Comparison of ENCODE assay signal across 18 mouse cellular contexts in the genomic region with DNA sequence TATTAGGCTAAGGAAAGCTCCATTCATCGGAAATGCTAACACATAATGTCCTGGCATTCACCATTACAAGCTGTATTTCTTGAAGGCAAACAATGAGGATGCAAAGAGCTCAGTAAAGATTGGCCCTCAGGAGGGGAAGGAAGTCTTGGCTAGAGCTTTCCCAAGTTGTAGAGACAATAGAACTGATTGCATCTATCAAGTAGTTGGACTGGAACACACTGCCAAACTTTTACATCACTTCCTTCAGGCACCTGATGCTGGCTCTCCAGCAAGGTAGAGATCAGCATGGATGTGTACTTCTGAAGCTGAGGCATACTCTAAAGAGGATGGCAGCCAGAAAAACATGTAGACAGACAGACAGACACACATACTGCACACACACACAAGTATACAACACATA.
DNase-seq lines count a peak whose midpoint lies in the region; ATAC-seq and TF ChIP-seq lines count a peak whose summit lies in the region.
"Had no signal": no experiment of that assay in that cellular context is flagged by ENCODE, and none has a peak within 500 bp of the region (broad histone marks: within the 10 kb centered on the region; RNA-seq: fewer than 3 reads in every experiment).

No protein-coding gene starts in this region.

- H3K36me3 ChIP-seq in kidney, adult 2 months (ENCODE audit: control insufficient read depth, insufficient read depth, low read length), result no peaks in the 10 kb centered on the region
- no peaks in the 10 kb centered on the region for H3K36me3 ChIP-seq in lung, postnatal 0 days (ENCODE audit: insufficient read depth, low read length)
- H3K36me3 ChIP-seq: embryonic facial prominence, embryonic 13.5 days; forebrain, embryonic 15.5 days; heart, embryonic 13.5 days; hindbrain, embryonic 12.5 days had no signal

- WGBS in kidney, adult 2 months, result 79% methylated on average over 1 of the region's 1 CpGs
- 58% methylated on average over 1 of the region's 1 CpGs for WGBS in lung, postnatal 0 days

- peak; percentile 16; the same call in 1 of the 2 replicates for ATAC-seq in lung, postnatal 0 days
- ATAC-seq: hindbrain, embryonic 16.5 days; inflammation-experienced regulatory T-cells, adult 6 months had no signal

- H3K27me3 ChIP-seq in kidney, adult 2 months (replicated peaks; ENCODE audit: control insufficient read depth, insufficient read depth, low read length), result no peaks in the 10 kb centered on the region
- no peaks in the 10 kb centered on the region for H3K27me3 ChIP-seq in lung, postnatal 0 days (replicated peaks; ENCODE audit: insufficient read depth, low read length)
- H3K27me3 ChIP-seq: embryonic facial prominence, embryonic 13.5 days; forebrain, embryonic 15.5 days; heart, embryonic 13.5 days; hindbrain, embryonic 12.5 days had no signal

- H3K4me2 ChIP-seq in lung, postnatal 0 days (replicated peaks; ENCODE audit: low read depth, low read length), result no peak overlapping the region
- H3K4me2 ChIP-seq: embryonic facial prominence, embryonic 13.5 days; forebrain, embryonic 15.5 days; heart, embryonic 13.5 days; hindbrain, embryonic 12.5 days had no signal

- H3K4me3 ChIP-seq in kidney, adult 2 months (ENCODE audit: insufficient read depth, low read depth, low read length), result no peak overlapping the region
- no peak overlapping the region for H3K4me3 ChIP-seq in lung, postnatal 0 days (ENCODE audit: low read depth, low read length)
- H3K4me3 ChIP-seq: embryonic facial prominence, embryonic 13.5 days; forebrain, embryonic 15.5 days; heart, embryonic 13.5 days; hindbrain, embryonic 12.5 days had no signal

- H3K27ac ChIP-seq in kidney, adult 2 months (ENCODE audit: insufficient read depth, low read depth, low read length), result no peak overlapping the region
- no peak overlapping the region for H3K27ac ChIP-seq in lung, postnatal 0 days (ENCODE audit: low read length)
- H3K27ac ChIP-seq: embryonic facial prominence, embryonic 13.5 days; forebrain, embryonic 15.5 days; hindbrain, embryonic 12.5 days had no signal

- intact Hi-C loops in gastrocnemius, postnatal 14 days (cut with DNase I; ENCODE audit: low total_unique reads), result no loop called here

- no peaks in the 10 kb centered on the region for H3K9me3 ChIP-seq in lung, postnatal 0 days (ENCODE audit: low read length)
- H3K9me3 ChIP-seq: embryonic facial prominence, embryonic 13.5 days; forebrain, embryonic 15.5 days; heart, embryonic 13.5 days; hindbrain, embryonic 12.5 days had no signal

- TF ChIP-seq CTCF in kidney, adult 2 months (conservative IDR thresholded peaks at IDR 0.05; ENCODE audit: insufficient read depth, insufficient read length, low read depth, low read length), result no peak
- TF ChIP-seq CTCF in lung, postnatal 0 days (IDR thresholded peaks at IDR 0.05), result no peak
- no peak for TF ChIP-seq CTCF in brain, embryonic 14.5 days (IDR thresholded peaks at IDR 0.05; ENCODE audit: borderline replicate concordance, extremely low read depth, insufficient read depth, insufficient read length)

- TF ChIP-seq EP300 in lung, postnatal 0 days (IDR thresholded peaks at IDR 0.05), result peak; percentile 12; the same call in 1 of the 2 replicates

- DNase-seq in kidney, adult 2 months, result peak; percentile 52
- DNase-seq in kidney, postnatal 10 days, result no peak
- peak; percentile 35 for DNase-seq in lung, postnatal 0 days (ENCODE audit: low spot score)
- DNase-seq in lung, postnatal 14 days, result no peak
- DNase-seq in brain, embryonic 14.5 days (ENCODE audit: low read depth), result peak; percentile 50
- no peak for DNase-seq in gastrocnemius, postnatal 14 days
- DNase-seq: adrenal gland, postnatal 10 days; cerebellum, adult 11-12 months; cerebellum, adult 9-10 months; cerebellum, postnatal 36 days; gastrocnemius, postnatal 10 days; heart, postnatal 4 days had no signal

- no peak for TF ChIP-seq POLR2A in kidney, adult 2 months (IDR thresholded peaks at IDR 0.05; ENCODE audit: low read depth, low read length)
- TF ChIP-seq POLR2A in brain, embryonic 14.5 days (IDR thresholded peaks at IDR 0.05; ENCODE audit: borderline replicate concordance, extremely low read depth, insufficient read depth, insufficient read length, poor library complexity, severe bottlenecking), result no peak

- H3K4me1 ChIP-seq in kidney, adult 2 months (ENCODE audit: control insufficient read depth, insufficient read depth, low read length), result 0 out of 2 replicates have a peak, but pooled peaks cover 2% of the 10 kb centered on the region
- H3K4me1 ChIP-seq in lung, postnatal 0 days (ENCODE audit: insufficient read depth, low read depth, low read length), result no peaks in the 10 kb centered on the region
- H3K4me1 ChIP-seq: embryonic facial prominence, embryonic 13.5 days had no signal

- H3K9ac ChIP-seq in lung, postnatal 0 days (replicated peaks; ENCODE audit: low read depth), result no peak overlapping the region
- H3K9ac ChIP-seq: embryonic facial prominence, embryonic 13.5 days; forebrain, embryonic 15.5 days; heart, embryonic 13.5 days; hindbrain, embryonic 12.5 days had no signal

Comparison
In these comparisons a context has a peak if more than half of its experiments do, and no peak if none do; other contexts are left out.
1. DNase-seq: peak in kidney, adult 2 months (single experiment), lung, postnatal 0 days (single experiment) and brain, embryonic 14.5 days (single experiment); none in kidney, postnatal 10 days (single experiment), lung, postnatal 14 days (single experiment) and gastrocnemius, postnatal 14 days (single experiment).